Mouse (Mus musculus) MEL-GATA-1-ER (cell line): ENCODE data around the gene Tspan4.
"Not testable (repeated sequence)": the region's sequence is repeated elsewhere in the genome, so short reads cannot be mapped to it uniquely, and the experiment has no call there.

Experiments used
- DNase-seq: peaks from one replicate; pipeline ENCODE4 v3.0.0-alpha.2; 2012; ENCODE audit warnings: low read depth; ENCODE audit errors: extremely low read depth

Tspan4 gene

GRCm38 (mm10) chr7:141438201-141438968, 36.7 kb upstream of the Tspan4 start:
- DNase-seq, result no peak

GRCm38 (mm10) chr7:141439140-141439679, 35.8 kb upstream of the Tspan4 start:
- no peak for DNase-seq

GRCm38 (mm10) chr7:141439811-141440210, 35.2 kb upstream of the Tspan4 start:
- DNase-seq, result no peak

GRCm38 (mm10) chr7:141440613-141441012, 34.4 kb upstream of the Tspan4 start:
- no peak for DNase-seq

- DNase-seq, result no peak
Observed at GRCm38 (mm10) chr7:141441460-141441859, 33.6 kb upstream of the Tspan4 start.

- DNase-seq, result no peak
Observed at GRCm38 (mm10) chr7:141442199-141442598, 32.8 kb upstream of the Tspan4 start.

- no peak for DNase-seq
Observed at GRCm38 (mm10) chr7:141443081-141443821, 31.8 kb upstream of the Tspan4 start.

- peak; percentile 65 for DNase-seq
Observed at GRCm38 (mm10) chr7:141443828-141444237, 31.2 kb upstream of the Tspan4 start, which contains the start of gene Pidd1. TSS of gene Pidd1 (minus strand) at chr7:141444025.

GRCm38 (mm10) chr7:141446374-141446773, 28.7 kb upstream of the Tspan4 start:
- DNase-seq, result not testable (repeated sequence)

- DNase-seq, result peak; percentile 97
Observed at GRCm38 (mm10) chr7:141447110-141447991, 27.7 kb upstream of the Tspan4 start, which contains the start of gene Rplp2. TSS of gene Rplp2 (plus strand) at chr7:141447370.

- DNase-seq, result no peak
Observed at GRCm38 (mm10) chr7:141451928-141452327, 23.1 kb upstream of the Tspan4 start.

- no peak for DNase-seq
Observed at GRCm38 (mm10) chr7:141453636-141454035, 21.4 kb upstream of the Tspan4 start.

- DNase-seq, result peak; percentile 74
Observed at GRCm38 (mm10) chr7:141454967-141455551, 20.0 kb upstream of the Tspan4 start, which contains the start of gene Pnpla2. TSS of gene Pnpla2 (plus strand) at chr7:141455198.

- DNase-seq, result no peak
Observed at GRCm38 (mm10) chr7:141455610-141456314, 19.3 kb upstream of the Tspan4 start.

GRCm38 (mm10) chr7:141456739-141457138, 18.3 kb upstream of the Tspan4 start:
- no peak for DNase-seq

- no peak for DNase-seq
Observed at GRCm38 (mm10) chr7:141457236-141457635, 17.8 kb upstream of the Tspan4 start.

- no peak for DNase-seq
Observed at GRCm38 (mm10) chr7:141457986-141458660, 16.9 kb upstream of the Tspan4 start.

GRCm38 (mm10) chr7:141458661-141459060, 16.4 kb upstream of the Tspan4 start:
- no peak for DNase-seq

GRCm38 (mm10) chr7:141459301-141459711, 15.7 kb upstream of the Tspan4 start:
- no peak for DNase-seq
